14 mouse cellular contexts compared by ENCODE assay signal in the genomic region with DNA sequence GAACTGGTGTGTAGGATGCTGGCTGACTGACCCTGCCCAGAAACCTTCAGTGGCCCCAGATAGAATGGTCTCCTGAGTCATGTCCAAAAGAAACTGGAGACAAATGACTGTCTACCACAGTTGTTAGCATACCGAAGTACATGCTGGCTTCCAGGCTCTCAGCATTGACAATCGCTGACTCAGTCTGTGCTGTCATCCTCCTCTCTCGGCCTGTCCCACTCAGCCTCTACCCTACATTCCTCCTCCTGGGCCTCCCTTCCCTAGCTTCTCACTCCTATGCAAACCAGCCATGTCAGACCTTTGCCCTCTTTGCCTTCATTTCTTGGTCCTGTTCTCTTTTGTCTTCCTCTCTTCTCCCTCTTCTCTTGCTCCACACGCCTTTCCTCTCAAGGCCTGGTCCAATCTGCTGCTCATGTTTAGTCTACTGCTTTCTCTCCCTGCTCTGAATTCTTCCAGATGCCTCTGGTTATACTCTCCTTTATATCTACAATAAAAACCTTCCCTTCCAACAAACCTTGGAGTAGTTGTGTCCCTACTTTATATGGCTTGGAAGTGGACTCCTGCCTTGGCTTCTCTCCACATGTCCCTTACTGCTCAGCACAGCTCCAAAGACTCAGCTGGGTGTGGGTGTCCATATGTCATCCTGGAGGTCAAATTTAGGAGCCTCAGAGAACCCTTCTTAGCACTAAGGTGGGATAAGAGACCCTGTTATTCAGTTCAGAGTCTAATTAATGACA.
A peak's percentile ranks its signal among the peaks of the same experiment; 100 is the strongest.
DNase-seq lines count a peak whose midpoint lies in the region; ATAC-seq and TF ChIP-seq lines count a peak whose summit lies in the region.
"Had no signal": no experiment of that assay in that cellular context is flagged by ENCODE, and none has a peak within 500 bp of the region (broad histone marks: within the 10 kb centered on the region; RNA-seq: fewer than 3 reads in every experiment).

No protein-coding gene starts in this region.

- no peak for TF ChIP-seq EP300 in lung, postnatal 0 days (IDR thresholded peaks at IDR 0.05)
- no peak for TF ChIP-seq EP300 in stomach, postnatal 0 days (optimal IDR thresholded peaks at IDR 0.05)
- TF ChIP-seq EP300 in liver, postnatal 0 days (IDR thresholded peaks at IDR 0.05; ENCODE audit: low read depth), result no peak

- 0 out of 2 replicates have a peak, but pooled peaks have one; percentile 25 for ATAC-seq in embryonic facial prominence, embryonic 12.5 days (ENCODE audit: insufficient number of reproducible peaks, insufficient read depth, low FRiP score, low TSS enrichment)
- no peak for ATAC-seq in lung, embryonic 14.5 days (ENCODE audit: insufficient read depth)
- ATAC-seq in lung, postnatal 0 days, result no peak
- ATAC-seq in intestine, embryonic 14.5 days (replicated peaks; ENCODE audit: low FRiP score, low TSS enrichment, low read depth), result peak; percentile 34
- peak; percentile 41; the same call in 1 of the 2 replicates for ATAC-seq in stomach, postnatal 0 days (ENCODE audit: low FRiP score, low TSS enrichment)
- ATAC-seq in liver, postnatal 0 days, result no peak

- H3K9me3 ChIP-seq in embryonic facial prominence, embryonic 12.5 days, result no peaks in the 10 kb centered on the region
- H3K9me3 ChIP-seq in embryonic facial prominence, embryonic 10.5 days, result no peaks in the 10 kb centered on the region
- H3K9me3 ChIP-seq in lung, embryonic 14.5 days (ENCODE audit: low read depth, low read length), result no peaks in the 10 kb centered on the region
- no peaks in the 10 kb centered on the region for H3K9me3 ChIP-seq in lung, postnatal 0 days (ENCODE audit: low read length)
- no peaks in the 10 kb centered on the region for H3K9me3 ChIP-seq in intestine, embryonic 14.5 days (ENCODE audit: control insufficient read depth, low read length)
- H3K9me3 ChIP-seq in stomach, postnatal 0 days (ENCODE audit: control insufficient read depth, low read length), result no peaks in the 10 kb centered on the region
- H3K9me3 ChIP-seq in liver, postnatal 0 days (ENCODE audit: low read length), result no peaks in the 10 kb centered on the region
- H3K9me3 ChIP-seq: forebrain, embryonic 12.5 days; heart, embryonic 10.5 days had no signal

- no peak overlapping the region for H3K9ac ChIP-seq in embryonic facial prominence, embryonic 12.5 days
- H3K9ac ChIP-seq in lung, embryonic 14.5 days, result no peak overlapping the region
- no peak overlapping the region for H3K9ac ChIP-seq in lung, postnatal 0 days (replicated peaks; ENCODE audit: low read depth)
- H3K9ac ChIP-seq in intestine, embryonic 14.5 days (ENCODE audit: low read length), result no peak overlapping the region
- H3K9ac ChIP-seq in stomach, postnatal 0 days (ENCODE audit: low read length), result no peak overlapping the region
- no peak overlapping the region for H3K9ac ChIP-seq in liver, postnatal 0 days (replicated peaks)
- H3K9ac ChIP-seq: forebrain, embryonic 12.5 days had no signal

- 73% methylated on average over 4 of the region's 4 CpGs for WGBS in embryonic facial prominence, embryonic 12.5 days
- WGBS in embryonic facial prominence, embryonic 10.5 days, result 82% methylated on average over 4 of the region's 4 CpGs
- WGBS in lung, embryonic 14.5 days, result 81% methylated on average over 4 of the region's 4 CpGs
- 76% methylated on average over 4 of the region's 4 CpGs for WGBS in lung, postnatal 0 days
- 63% methylated on average over 4 of the region's 4 CpGs for WGBS in intestine, embryonic 14.5 days
- WGBS in stomach, postnatal 0 days, result 57% methylated on average over 4 of the region's 4 CpGs
- WGBS in liver, postnatal 0 days (ENCODE audit: insufficient replicate concordance), result 69% methylated on average over 4 of the region's 4 CpGs

- DNase-seq in embryonic facial prominence, embryonic 10.5 days (ENCODE audit: low spot score), result no peak
- DNase-seq in lung, embryonic 14.5 days, result no peak
- DNase-seq in lung, postnatal 0 days (ENCODE audit: low spot score), result no peak
- no peak for DNase-seq in intestine, embryonic 14.5 days (ENCODE audit: low spot score)
- DNase-seq in stomach, postnatal 0 days (ENCODE audit: low spot score), result no peak
- no peak for DNase-seq in frontal cortex, postnatal 25 days (ENCODE audit: low spot score in 2 of 2)
- no peak for DNase-seq in liver, postnatal 0 days
- DNase-seq: gastrocnemius, postnatal 25 days; heart, postnatal 4 days; thymus, adult 18-20 months had no signal

- no peaks in the 10 kb centered on the region for H3K27me3 ChIP-seq in embryonic facial prominence, embryonic 12.5 days
- no peaks in the 10 kb centered on the region for H3K27me3 ChIP-seq in embryonic facial prominence, embryonic 10.5 days (replicated peaks; ENCODE audit: low read depth, poor library complexity, severe bottlenecking)
- H3K27me3 ChIP-seq in lung, embryonic 14.5 days (ENCODE audit: insufficient read depth, low read length), result no peaks in the 10 kb centered on the region
- H3K27me3 ChIP-seq in lung, postnatal 0 days (replicated peaks; ENCODE audit: insufficient read depth, low read length), result no peaks in the 10 kb centered on the region
- no peaks in the 10 kb centered on the region for H3K27me3 ChIP-seq in intestine, embryonic 14.5 days (replicated peaks; ENCODE audit: control insufficient read depth, insufficient read depth, low read length)
- H3K27me3 ChIP-seq in stomach, postnatal 0 days (ENCODE audit: control insufficient read depth, insufficient read depth, low read length), result no peaks in the 10 kb centered on the region
- no peaks in the 10 kb centered on the region for H3K27me3 ChIP-seq in liver, postnatal 0 days (ENCODE audit: insufficient read depth, low read length)
- H3K27me3 ChIP-seq: forebrain, embryonic 12.5 days had no signal

- H3K4me2 ChIP-seq in embryonic facial prominence, embryonic 12.5 days (replicated peaks), result no peak overlapping the region
- no peak overlapping the region for H3K4me2 ChIP-seq in lung, embryonic 14.5 days
- no peak overlapping the region for H3K4me2 ChIP-seq in lung, postnatal 0 days (replicated peaks; ENCODE audit: low read depth, low read length)
- no peak overlapping the region for H3K4me2 ChIP-seq in intestine, embryonic 14.5 days (ENCODE audit: low read length)
- no peak overlapping the region for H3K4me2 ChIP-seq in stomach, postnatal 0 days (replicated peaks; ENCODE audit: low read depth)
- no peak overlapping the region for H3K4me2 ChIP-seq in liver, postnatal 0 days (ENCODE audit: low read depth, low read length)
- H3K4me2 ChIP-seq: forebrain, embryonic 12.5 days had no signal

- H3K4me3 ChIP-seq in embryonic facial prominence, embryonic 12.5 days, result no peak overlapping the region
- H3K4me3 ChIP-seq in embryonic facial prominence, embryonic 10.5 days, result no peak overlapping the region
- H3K4me3 ChIP-seq in lung, embryonic 14.5 days (ENCODE audit: low read depth, low read length), result no peak overlapping the region
- no peak overlapping the region for H3K4me3 ChIP-seq in lung, postnatal 0 days (ENCODE audit: low read depth, low read length)
- H3K4me3 ChIP-seq in intestine, embryonic 14.5 days (ENCODE audit: low read depth, low read length), result no peak overlapping the region
- H3K4me3 ChIP-seq in stomach, postnatal 0 days (ENCODE audit: low read depth, low read length), result no peak overlapping the region
- H3K4me3 ChIP-seq in liver, postnatal 0 days (ENCODE audit: low read depth, low read length), result no peak overlapping the region
- H3K4me3 ChIP-seq: forebrain, embryonic 12.5 days; heart, embryonic 10.5 days had no signal

- no peaks in the 10 kb centered on the region for H3K36me3 ChIP-seq in embryonic facial prominence, embryonic 12.5 days
- H3K36me3 ChIP-seq in embryonic facial prominence, embryonic 10.5 days (replicated peaks), result no peaks in the 10 kb centered on the region
- H3K36me3 ChIP-seq in lung, embryonic 14.5 days (ENCODE audit: insufficient read depth), result no peaks in the 10 kb centered on the region
- no peaks in the 10 kb centered on the region for H3K36me3 ChIP-seq in lung, postnatal 0 days (ENCODE audit: insufficient read depth, low read length)
- no peaks in the 10 kb centered on the region for H3K36me3 ChIP-seq in intestine, embryonic 14.5 days (ENCODE audit: control insufficient read depth, insufficient read depth, low read length)
- no peaks in the 10 kb centered on the region for H3K36me3 ChIP-seq in stomach, postnatal 0 days (ENCODE audit: control insufficient read depth, insufficient read depth, low read length)
- H3K36me3 ChIP-seq in liver, postnatal 0 days (replicated peaks; ENCODE audit: insufficient read depth, low read length), result no peaks in the 10 kb centered on the region
- H3K36me3 ChIP-seq: forebrain, embryonic 12.5 days; G1E; heart, embryonic 10.5 days had no signal

- H3K27ac ChIP-seq in embryonic facial prominence, embryonic 12.5 days, result no peak overlapping the region
- no peak overlapping the region; the same call in 1 of the 2 replicates for H3K27ac ChIP-seq in embryonic facial prominence, embryonic 10.5 days (replicated peaks)
- peak overlapping the region; percentile 18; the same call in 1 of the 2 replicates for H3K27ac ChIP-seq in lung, embryonic 14.5 days (ENCODE audit: low read depth)
- no peak overlapping the region for H3K27ac ChIP-seq in lung, postnatal 0 days (ENCODE audit: low read length)
- H3K27ac ChIP-seq in intestine, embryonic 14.5 days (ENCODE audit: low read depth), result peak overlapping the region; percentile 71
- H3K27ac ChIP-seq in stomach, postnatal 0 days (replicated peaks), result peak overlapping the region; percentile 61
- no peak overlapping the region for H3K27ac ChIP-seq in liver, postnatal 0 days (ENCODE audit: low read depth)
- H3K27ac ChIP-seq: heart, embryonic 10.5 days had no signal

- H3K4me1 ChIP-seq in embryonic facial prominence, embryonic 12.5 days, result peaks cover 26% of the 10 kb centered on the region
- H3K4me1 ChIP-seq in embryonic facial prominence, embryonic 10.5 days, result peaks cover 63% of the 10 kb centered on the region
- no peaks in the 10 kb centered on the region for H3K4me1 ChIP-seq in lung, embryonic 14.5 days (ENCODE audit: insufficient read depth)
- peaks cover 2% of the 10 kb centered on the region; the same call in 1 of the 2 replicates for H3K4me1 ChIP-seq in lung, postnatal 0 days (ENCODE audit: insufficient read depth, low read depth, low read length)
- peaks cover 15% of the 10 kb centered on the region for H3K4me1 ChIP-seq in intestine, embryonic 14.5 days (replicated peaks; ENCODE audit: control insufficient read depth, insufficient read depth, low read length)
- no peaks in the 10 kb centered on the region; the same call in 1 of the 2 replicates for H3K4me1 ChIP-seq in stomach, postnatal 0 days (replicated peaks; ENCODE audit: control insufficient read depth, insufficient read depth)
- H3K4me1 ChIP-seq in liver, postnatal 0 days (ENCODE audit: insufficient read depth), result no peaks in the 10 kb centered on the region

- no peak for TF ChIP-seq CTCF in lung, embryonic 14.5 days (IDR thresholded peaks at IDR 0.05; ENCODE audit: low read depth)
- no peak for TF ChIP-seq CTCF in lung, postnatal 0 days (IDR thresholded peaks at IDR 0.05)
- TF ChIP-seq CTCF in stomach, postnatal 0 days (IDR thresholded peaks at IDR 0.05; ENCODE audit: low read depth), result no peak
- TF ChIP-seq CTCF in liver, postnatal 0 days (IDR thresholded peaks at IDR 0.05; ENCODE audit: low read depth), result no peak

Comparison
In these comparisons a context has a peak if more than half of its experiments do, and no peak if none do; other contexts are left out.
1. H3K27ac ChIP-seq: peak in lung, embryonic 14.5 days (single experiment), intestine, embryonic 14.5 days (single experiment) and stomach, postnatal 0 days (single experiment); none in embryonic facial prominence, embryonic 12.5 days (single experiment), embryonic facial prominence, embryonic 10.5 days (single experiment), lung, postnatal 0 days (single experiment) and liver, postnatal 0 days (single experiment).
2. ATAC-seq: peak in embryonic facial prominence, embryonic 12.5 days (single experiment), intestine, embryonic 14.5 days (single experiment) and stomach, postnatal 0 days (single experiment); none in lung, embryonic 14.5 days (single experiment), lung, postnatal 0 days (single experiment) and liver, postnatal 0 days (single experiment).